Comparison of ENCODE assay signal across 10 mouse cellular contexts in genomic region chr11:74409447-74409754, GRCm38 (mm10). TPM values are rescaled to one million over a fixed set of nuclear protein-coding genes. Genes with fewer than 3 reads are reported as not detected.
DNase-seq lines count a peak whose midpoint lies in the region; ATAC-seq and TF ChIP-seq lines count a peak whose summit lies in the region.
"Had no signal": no experiment of that assay in that cellular context is flagged by ENCODE, and none has a peak within 500 bp of the region (broad histone marks: within the 10 kb centered on the region; RNA-seq: fewer than 3 reads in every experiment).

No protein-coding gene starts in this region.

- H3K27me3 ChIP-seq in forebrain, embryonic 10.5 days (ENCODE audit: poor library complexity, severe bottlenecking) = no peaks in the 10 kb centered on the region
- H3K27me3 ChIP-seq in forebrain, embryonic 11.5 days (ENCODE audit: control insufficient read depth, insufficient read depth, low read length) = no peaks in the 10 kb centered on the region
- H3K27me3 ChIP-seq in hindbrain, embryonic 14.5 days (ENCODE audit: control insufficient read depth, insufficient read depth, low read length) = no peaks in the 10 kb centered on the region
- no peaks in the 10 kb centered on the region for H3K27me3 ChIP-seq in neural tube, embryonic 14.5 days (ENCODE audit: control insufficient read depth, insufficient read depth, low read length)
- H3K27me3 ChIP-seq: liver, embryonic 15.5 days; Patski had no signal

- no peaks in the 10 kb centered on the region for H3K36me3 ChIP-seq in forebrain, embryonic 10.5 days (replicated peaks)
- H3K36me3 ChIP-seq in forebrain, embryonic 11.5 days (ENCODE audit: control insufficient read depth, insufficient read depth, low read length) = no peaks in the 10 kb centered on the region
- peaks cover 15% of the 10 kb centered on the region; the same call in 1 of the 2 replicates for H3K36me3 ChIP-seq in hindbrain, embryonic 14.5 days (replicated peaks; ENCODE audit: control insufficient read depth, insufficient read depth)
- no peaks in the 10 kb centered on the region for H3K36me3 ChIP-seq in neural tube, embryonic 14.5 days (ENCODE audit: control insufficient read depth, insufficient read depth, low read length)
- H3K36me3 ChIP-seq: liver, embryonic 15.5 days had no signal

- no peaks in the 10 kb centered on the region for H3K9me3 ChIP-seq in forebrain, embryonic 10.5 days
- H3K9me3 ChIP-seq in forebrain, embryonic 11.5 days (ENCODE audit: control insufficient read depth, low read length) = no peaks in the 10 kb centered on the region
- no peaks in the 10 kb centered on the region for H3K9me3 ChIP-seq in hindbrain, embryonic 14.5 days (ENCODE audit: control insufficient read depth, low read length)
- H3K9me3 ChIP-seq in neural tube, embryonic 14.5 days (ENCODE audit: control insufficient read depth, low read length) = no peaks in the 10 kb centered on the region
- H3K9me3 ChIP-seq: liver, embryonic 15.5 days had no signal

- 63% methylated on average over 5 of the region's 5 CpGs for WGBS in forebrain, embryonic 10.5 days
- 79% methylated on average over 5 of the region's 5 CpGs for WGBS in forebrain, embryonic 11.5 days
- WGBS in hindbrain, embryonic 14.5 days = 57% methylated on average over 5 of the region's 5 CpGs
- 72% methylated on average over 5 of the region's 5 CpGs for WGBS in neural tube, embryonic 14.5 days

- intact Hi-C loops in left cerebral cortex, adult 2 months (cut with DNase I) = loop anchor here (2.0 kb wide), 1 partner anchor 117 kb away; no protein-coding TSS in a partner anchor
- intact Hi-C loops in left cerebral cortex, postnatal 4 days (cut with DNase I) = no loop called here

- 0 out of 2 replicates have a peak overlapping the region, but pooled peaks have one; percentile 35 for H3K27ac ChIP-seq in forebrain, embryonic 10.5 days
- no peak overlapping the region for H3K27ac ChIP-seq in forebrain, embryonic 11.5 days (ENCODE audit: low read depth, low read length)
- H3K27ac ChIP-seq in left cerebral cortex, adult 2 months = peak overlapping the region; percentile 64
- H3K27ac ChIP-seq in hindbrain, embryonic 14.5 days = peak overlapping the region; percentile 52
- H3K27ac ChIP-seq in neural tube, embryonic 14.5 days (ENCODE audit: low read depth, low read length) = peak overlapping the region; percentile 13; the same call in 1 of the 2 replicates
- H3K27ac ChIP-seq: liver, embryonic 15.5 days had no signal

- H3K4me1 ChIP-seq in forebrain, embryonic 10.5 days = peaks cover 22% of the 10 kb centered on the region
- H3K4me1 ChIP-seq in forebrain, embryonic 11.5 days (replicated peaks; ENCODE audit: control insufficient read depth, insufficient read depth, low read length) = no peaks in the 10 kb centered on the region
- peaks cover 25% of the 10 kb centered on the region for H3K4me1 ChIP-seq in hindbrain, embryonic 14.5 days (replicated peaks; ENCODE audit: control insufficient read depth, insufficient read depth, low read length)
- peaks cover 8% of the 10 kb centered on the region; the same call in 1 of the 2 replicates for H3K4me1 ChIP-seq in neural tube, embryonic 14.5 days (ENCODE audit: control insufficient read depth, insufficient read depth, low read length)
- H3K4me1 ChIP-seq: liver, embryonic 15.5 days had no signal

- no peak overlapping the region for H3K4me3 ChIP-seq in forebrain, embryonic 10.5 days
- no peak overlapping the region for H3K4me3 ChIP-seq in forebrain, embryonic 11.5 days (ENCODE audit: low read depth, low read length)
- no peak overlapping the region for H3K4me3 ChIP-seq in left cerebral cortex, adult 2 months
- H3K4me3 ChIP-seq in hindbrain, embryonic 14.5 days (replicated peaks; ENCODE audit: low read length) = no peak overlapping the region
- no peak overlapping the region for H3K4me3 ChIP-seq in neural tube, embryonic 14.5 days (ENCODE audit: low read depth, low read length)
- H3K4me3 ChIP-seq: liver, embryonic 15.5 days had no signal

- TF ChIP-seq CTCF in left cerebral cortex, adult 2 months (IDR thresholded peaks at IDR 0.05) = no peak

- no peak overlapping the region for H3K9ac ChIP-seq in forebrain, embryonic 11.5 days (ENCODE audit: low read length)
- H3K9ac ChIP-seq in hindbrain, embryonic 14.5 days = no peak overlapping the region
- H3K9ac ChIP-seq in neural tube, embryonic 14.5 days (replicated peaks; ENCODE audit: low read depth, low read length) = no peak overlapping the region
- H3K9ac ChIP-seq: liver, embryonic 15.5 days had no signal

- DNase-seq in forebrain, embryonic 10.5 days (ENCODE audit: extremely low spot score, low spot score) = no peak
- no peak for DNase-seq in forebrain, embryonic 11.5 days (ENCODE audit: low spot score)
- DNase-seq in left cerebral cortex, adult 2 months (ENCODE audit: extremely low spot score in 1 of 2, low spot score in 2 of 2) = no peak
- no peak for DNase-seq in left cerebral cortex, postnatal 4 days
- DNase-seq in hindbrain, embryonic 14.5 days (ENCODE audit: low spot score) = no peak
- no peak for DNase-seq in thymus, postnatal 36 days
- no peak for DNase-seq in spleen, postnatal 14 days (ENCODE audit: low spot score in 2 of 2)

- ATAC-seq in forebrain, embryonic 11.5 days (replicated peaks; ENCODE audit: low FRiP score) = no peak
- ATAC-seq in hindbrain, embryonic 14.5 days (ENCODE audit: low FRiP score) = peak; percentile 12; the same call in 1 of the 2 replicates
- peak; percentile 32; the same call in 1 of the 2 replicates for ATAC-seq in neural tube, embryonic 14.5 days (ENCODE audit: low read depth)

- no peak overlapping the region for H3K4me2 ChIP-seq in forebrain, embryonic 11.5 days (ENCODE audit: low read depth, low read length, severe bottlenecking)
- H3K4me2 ChIP-seq in hindbrain, embryonic 14.5 days (replicated peaks) = no peak overlapping the region
- H3K4me2 ChIP-seq in neural tube, embryonic 14.5 days (ENCODE audit: low read depth, low read length) = no peak overlapping the region
- H3K4me2 ChIP-seq: liver, embryonic 15.5 days had no signal

RNA-seq across cellular contexts. Expression of gene Olfr412, which starts 47.5 kb away (rescaled TPM):
- polyA plus RNA-seq in forebrain, embryonic 10.5 days (2016; fragmentation: Nextera tagmentation; extraction: Ambion mirVana) = not detected in 2 replicates
- polyA plus RNA-seq in forebrain, embryonic 11.5 days (2014; fragmentation: Nextera tagmentation; extraction: Ambion mirVana) = not detected in 2 replicates
- total RNA-seq in left cerebral cortex, adult 2 months (2021) = not detected
- not detected for total RNA-seq in left cerebral cortex, postnatal 4 days (2021)
- polyA plus RNA-seq in hindbrain, embryonic 14.5 days (2014; fragmentation: Nextera tagmentation; extraction: Ambion mirVana) = not detected in 2 replicates
- polyA plus RNA-seq in neural tube, embryonic 14.5 days (2014; fragmentation: Nextera tagmentation; extraction: Ambion mirVana) = not detected in 2 replicates
- polyA plus RNA-seq: liver, embryonic 15.5 days; Patski had no signal

RNA-seq across cellular contexts. Expression of gene Olfr411, which starts 57.0 kb away (rescaled TPM):
- polyA plus RNA-seq in forebrain, embryonic 10.5 days (2016; fragmentation: Nextera tagmentation; extraction: Ambion mirVana) = not detected in 2 replicates
- polyA plus RNA-seq in forebrain, embryonic 11.5 days (2014; fragmentation: Nextera tagmentation; extraction: Ambion mirVana) = not detected in 2 replicates
- total RNA-seq in left cerebral cortex, adult 2 months (2021) = not detected
- not detected for total RNA-seq in left cerebral cortex, postnatal 4 days (2021)
- not detected in 2 replicates for polyA plus RNA-seq in hindbrain, embryonic 14.5 days (2014; fragmentation: Nextera tagmentation; extraction: Ambion mirVana)
- not detected in 2 replicates for polyA plus RNA-seq in neural tube, embryonic 14.5 days (2014; fragmentation: Nextera tagmentation; extraction: Ambion mirVana)
- polyA plus RNA-seq: liver, embryonic 15.5 days; Patski had no signal
